Mouse (Mus musculus) intestine, embryonic 15.5 days (tissue): Measurements from ENCODE around the gene Mpdu1. TPM values are rescaled to one million over a fixed set of nuclear protein-coding genes. Genes with fewer than 3 reads are reported as not detected.

Experiments
- ATAC-seq: fragments of 200-750 bp; cut with Nextera tagmentation; 2 replicates; pipeline ENCODE4 v1.8.0; 2017; ENCODE audit warnings: moderate TSS enrichment, moderate library complexity
- H3K27ac ChIP-seq: fragments of 300-500 bp; sonication (generic); 2 replicates; pipeline ENCODE4 v1.5.1; 2015; ENCODE audit warnings: mild to moderate bottlenecking, inconsistent platforms
- H3K27me3 ChIP-seq: fragments of 300-500 bp; sonication (generic); replicated peaks from 2 replicates; pipeline ENCODE4 v1.6.1; 2015; ENCODE audit warnings: inconsistent platforms
- H3K36me3 ChIP-seq: fragments of 300-500 bp; sonication (generic); 2 replicates; pipeline ENCODE4 v1.6.1; 2015; ENCODE audit warnings: inconsistent platforms
- H3K4me1 ChIP-seq: fragments of 300-500 bp; sonication (generic); replicated peaks from 2 replicates; pipeline ENCODE4 v1.6.1; 2015; ENCODE audit warnings: inconsistent platforms
- H3K4me2 ChIP-seq: fragments of 300-500 bp; sonication (generic); replicated peaks from 2 replicates; pipeline ENCODE4 v1.6.1; 2015; ENCODE audit warnings: mild to moderate bottlenecking, inconsistent platforms
- H3K4me3 ChIP-seq: fragments of 300-500 bp; sonication (generic); replicated peaks from 2 replicates; pipeline ENCODE4 v1.5.1; 2015; ENCODE audit warnings: inconsistent platforms
- H3K9ac ChIP-seq: fragments of 300-500 bp; sonication (generic); 2 replicates; pipeline ENCODE4 v1.6.1; 2015; ENCODE audit warnings: inconsistent platforms
- H3K9me3 ChIP-seq: fragments of 300-500 bp; sonication (generic); 2 replicates; pipeline ENCODE4 v1.6.1; 2016; ENCODE audit warnings: inconsistent platforms
- WGBS: fragments of 180-500 bp; shearing (Covaris S2); methylation state at CpG from one replicate; pipeline ENCODE4 v1.1.7; 2015; 5-methylcytosine and 5-hydroxymethylcytosine counted together
- polyA plus RNA-seq: library from polyadenylated mRNA; unstranded; fragments of >200 nt; fragmentation: Nextera tagmentation; extraction: Ambion mirVana; gene quantifications from 2 replicates; pipeline ENCODE4 v1.2.1, GENCODE M21; 2015

The Mpdu1 gene
- polyA plus RNA-seq, 1 experiment from 2014 or later = 60.9 TPM

GRCm38 (mm10) chr11:69685526-69686148 lies 23.2 kb upstream of the Mpdu1 start, which contains the start of gene Tnfsf13:
TSS of gene Tnfsf13 (minus strand) at chr11:69685784.
- Histone ChIP-seq H3K9ac (peak within 1 kb of the TSS; percentile 32; the same call in 1 of the 2 replicates), H3K4me2 (0 out of 2 replicates have a peak within 1 kb of the TSS, but pooled peaks have one; percentile 19), H3K9me3 (no peaks in the 10 kb centered on the region), H3K4me3 (no peak within 1 kb of the TSS), H3K36me3 (no peaks in the 10 kb centered on the region), H3K27me3 (no peaks in the 10 kb centered on the region), H3K27ac (peak within 1 kb of the TSS; percentile 51), H3K4me1 (peaks cover 22% of the 10 kb centered on the region)
- 68% methylated on average over 10 of the region's 10 CpGs for WGBS
- ATAC-seq = no peak

- no peaks in the 10 kb centered on the region for H3K36me3 ChIP-seq
- H3K4me3 ChIP-seq = no peak overlapping the region
- 87% methylated on average over 6 of the region's 6 CpGs for WGBS
- no peaks in the 10 kb centered on the region for H3K27me3 ChIP-seq
- H3K4me2 ChIP-seq = no peak overlapping the region
- H3K27ac ChIP-seq = no peak overlapping the region
- no peak for ATAC-seq
- no peak overlapping the region; the same call in 1 of the 2 replicates for H3K9ac ChIP-seq
- H3K9me3 ChIP-seq = no peaks in the 10 kb centered on the region
- H3K4me1 ChIP-seq = peaks cover 29% of the 10 kb centered on the region
Observed at GRCm38 (mm10) chr11:69684936-69685335, 22.5 kb upstream of the Mpdu1 start.

- no peaks in the 10 kb centered on the region for H3K27me3 ChIP-seq
- H3K4me1 ChIP-seq = peaks cover 29% of the 10 kb centered on the region
- no peaks in the 10 kb centered on the region for H3K9me3 ChIP-seq
- H3K4me3 ChIP-seq = no peak overlapping the region
- peak overlapping the region; percentile 56; the same call in 1 of the 2 replicates for H3K27ac ChIP-seq
- H3K36me3 ChIP-seq = no peaks in the 10 kb centered on the region
- no peak overlapping the region for H3K4me2 ChIP-seq
- WGBS = 77% methylated on average over 12 of the region's 12 CpGs
- peak; percentile 21; the same call in 1 of the 2 replicates for ATAC-seq
- H3K9ac ChIP-seq = no peak overlapping the region
Observed at GRCm38 (mm10) chr11:69684128-69684745, 21.8 kb upstream of the Mpdu1 start.

- H3K9ac ChIP-seq = 0 out of 2 replicates have a peak overlapping the region, but pooled peaks have one; percentile 0
- H3K4me2 ChIP-seq = no peak overlapping the region
- H3K36me3 ChIP-seq = peaks cover 3% of the 10 kb centered on the region
- peak overlapping the region; percentile 56; the same call in 1 of the 2 replicates for H3K27ac ChIP-seq
- 76% methylated on average over 7 of the region's 7 CpGs for WGBS
- ATAC-seq = no peak
- H3K9me3 ChIP-seq = no peaks in the 10 kb centered on the region
- H3K27me3 ChIP-seq = no peaks in the 10 kb centered on the region
- H3K4me3 ChIP-seq = no peak overlapping the region
- H3K4me1 ChIP-seq = peaks cover 29% of the 10 kb centered on the region
Observed at GRCm38 (mm10) chr11:69683576-69683975, 21.1 kb upstream of the Mpdu1 start.

GRCm38 (mm10) chr11:69682840-69683533 lies 20.5 kb upstream of the Mpdu1 start:
- ATAC-seq = peak; percentile 35; the same call in 1 of the 2 replicates
- WGBS = 20% methylated on average over 12 of the region's 12 CpGs
- Histone ChIP-seq H3K4me2 (peak overlapping the region; percentile 75), H3K4me3 (0 out of 2 replicates have a peak overlapping the region, but pooled peaks have one; percentile 59), H3K9me3 (no peaks in the 10 kb centered on the region), H3K36me3 (peaks cover 8% of the 10 kb centered on the region), H3K27ac (peak overlapping the region; percentile 93), H3K9ac (0 out of 2 replicates have a peak overlapping the region, but pooled peaks have one; percentile 0), H3K4me1 (peaks cover 29% of the 10 kb centered on the region), H3K27me3 (no peaks in the 10 kb centered on the region)

- no peaks in the 10 kb centered on the region for H3K27me3 ChIP-seq
- H3K36me3 ChIP-seq = peaks cover 9% of the 10 kb centered on the region
- peak overlapping the region; percentile 59 for H3K4me3 ChIP-seq
- peaks cover 29% of the 10 kb centered on the region for H3K4me1 ChIP-seq
- peak overlapping the region; percentile 93 for H3K27ac ChIP-seq
- no peaks in the 10 kb centered on the region for H3K9me3 ChIP-seq
- 24% methylated on average over 24 of the region's 24 CpGs for WGBS
- ATAC-seq = peak; percentile 16; the same call in 1 of the 2 replicates
- peak overlapping the region; percentile 75 for H3K4me2 ChIP-seq
- H3K9ac ChIP-seq = peak overlapping the region; percentile 84
Observed at GRCm38 (mm10) chr11:69682209-69682839, 19.9 kb upstream of the Mpdu1 start.

GRCm38 (mm10) chr11:69681314-69682208 lies 19.1 kb upstream of the Mpdu1 start, which contains the start of gene Senp3:
TSS of gene Senp3 (minus strand) at chr11:69682084.
- Histone ChIP-seq H3K9me3 (no peaks in the 10 kb centered on the region), H3K9ac (peak within 1 kb of the TSS; percentile 84), H3K27me3 (no peaks in the 10 kb centered on the region), H3K36me3 (peaks cover 13% of the 10 kb centered on the region), H3K27ac (peak within 1 kb of the TSS; percentile 93), H3K4me2 (peak within 1 kb of the TSS; percentile 75), H3K4me1 (peaks cover 23% of the 10 kb centered on the region), H3K4me3 (peak within 1 kb of the TSS; percentile 59)
- ATAC-seq = peak; percentile 96
- WGBS = under 1% methylated on average over 78 of the region's 80 CpGs

GRCm38 (mm10) chr11:69680136-69680855 lies 17.9 kb upstream of the Mpdu1 start:
- Histone ChIP-seq H3K27ac (no peak overlapping the region), H3K4me2 (peak overlapping the region; percentile 75), H3K4me3 (peak overlapping the region; percentile 59; the same call in 1 of the 2 replicates), H3K4me1 (peaks cover 12% of the 10 kb centered on the region), H3K27me3 (no peaks in the 10 kb centered on the region), H3K36me3 (peaks cover 18% of the 10 kb centered on the region), H3K9ac (peak overlapping the region; percentile 84; the same call in 1 of the 2 replicates), H3K9me3 (no peaks in the 10 kb centered on the region)
- WGBS = 91% methylated on average over 30 of the region's 30 CpGs
- ATAC-seq = no peak

- no peak overlapping the region for H3K27ac ChIP-seq
- no peak overlapping the region for H3K4me2 ChIP-seq
- ATAC-seq = no peak
- no peak overlapping the region for H3K4me3 ChIP-seq
- no peak overlapping the region for H3K9ac ChIP-seq
- no peaks in the 10 kb centered on the region for H3K27me3 ChIP-seq
- no peaks in the 10 kb centered on the region for H3K9me3 ChIP-seq
- peaks cover 24% of the 10 kb centered on the region for H3K36me3 ChIP-seq
- peaks cover 11% of the 10 kb centered on the region for H3K4me1 ChIP-seq
- whole genome bisulfite sequencing = 100% methylated on average over 2 of the region's 2 CpGs
Observed at GRCm38 (mm10) chr11:69679144-69679543, 16.7 kb upstream of the Mpdu1 start.

GRCm38 (mm10) chr11:69672211-69672706 lies 9.8 kb upstream of the Mpdu1 start, which contains the start of gene Eif4a1:
TSS of gene Eif4a1 (minus strand) at chr11:69672423.
- Histone ChIP-seq H3K4me3 (peak within 1 kb of the TSS; percentile 77), H3K9me3 (no peaks in the 10 kb centered on the region), H3K27me3 (no peaks in the 10 kb centered on the region), H3K9ac (peak within 1 kb of the TSS; percentile 97), H3K4me2 (peak within 1 kb of the TSS; percentile 56), H3K27ac (peak within 1 kb of the TSS; percentile 89), H3K4me1 (peaks cover 12% of the 10 kb centered on the region), H3K36me3 (peaks cover 40% of the 10 kb centered on the region)
- WGBS = under 1% methylated on average over 36 of the region's 36 CpGs
- peak; percentile 98 for ATAC-seq
